Mouse (Mus musculus): ENCODE data around the gene Ogfrl1.

- TF ChIP-seq GATA1 (IDR thresholded peaks at IDR 0.05; ENCODE audit: borderline replicate concordance, low read length) (no peak), FLI1 (IDR thresholded peaks at IDR 0.05; ENCODE audit: low read length) (no peak)
Observed at GRCm38 (mm10) chr1:23320591-23321195, 76.9 kb downstream of the Ogfrl1 start.
